ENCODE assay signal across 17 mouse cellular contexts in genomic region chr13:45213116-45213834, GRCm38 (mm10).
DNase-seq lines count a peak whose midpoint lies in the region; ATAC-seq lines count a peak whose summit lies in the region.
"Had no signal": no experiment of that assay in that cellular context is flagged by ENCODE, and none has a peak within 500 bp of the region (broad histone marks: within the 10 kb centered on the region; RNA-seq: fewer than 3 reads in every experiment).

No protein-coding gene starts in this region.

- DNase-seq in adrenal gland, postnatal 14 days = peak; percentile 14
- DNase-seq in adrenal gland, adult 8-10 months = no peak
- peak; percentile 31 for DNase-seq in gastrocnemius, adult 18-20 months (ENCODE audit: low spot score)
- no peak for DNase-seq in gastrocnemius, postnatal 36 days
- peak; percentile 21 for DNase-seq in midbrain, embryonic 11.5 days (ENCODE audit: low spot score, missing footprints)
- no peak for DNase-seq in lung, postnatal 10 days
- DNase-seq in testis, postnatal 10 days (ENCODE audit: low spot score) = no peak
- DNase-seq: liver; lung, embryonic 14.5 days; right cerebral cortex, postnatal 14 days; thymus, adult 18-20 months had no signal

- H3K4me2 ChIP-seq in midbrain, embryonic 11.5 days = no peak overlapping the region
- no peak overlapping the region for H3K4me2 ChIP-seq in midbrain, embryonic 16.5 days (ENCODE audit: low read length)
- H3K4me2 ChIP-seq: hindbrain, embryonic 15.5 days; lung, embryonic 14.5 days; midbrain, embryonic 15.5 days had no signal

- H3K27me3 ChIP-seq in midbrain, embryonic 11.5 days (ENCODE audit: control insufficient read depth, insufficient read depth, low read length) = no peaks in the 10 kb centered on the region
- H3K27me3 ChIP-seq in midbrain, embryonic 16.5 days (ENCODE audit: control insufficient read depth, insufficient read depth, low read depth, low read length) = no peaks in the 10 kb centered on the region
- H3K27me3 ChIP-seq: hindbrain, embryonic 15.5 days; midbrain, embryonic 15.5 days had no signal

- H3K27ac ChIP-seq in midbrain, embryonic 11.5 days (ENCODE audit: low read depth, low read length) = no peak overlapping the region
- H3K27ac ChIP-seq in midbrain, embryonic 16.5 days (ENCODE audit: low read length) = no peak overlapping the region
- H3K27ac ChIP-seq: heart, embryonic 10.5 days; hindbrain, embryonic 15.5 days; midbrain, embryonic 15.5 days had no signal

- no peak overlapping the region for H3K9ac ChIP-seq in midbrain, embryonic 11.5 days (ENCODE audit: low read length)
- H3K9ac ChIP-seq in midbrain, embryonic 16.5 days (ENCODE audit: low read depth, low read length) = no peak overlapping the region
- H3K9ac ChIP-seq: hindbrain, embryonic 15.5 days; lung, embryonic 14.5 days; midbrain, embryonic 15.5 days had no signal

- no peaks in the 10 kb centered on the region for H3K36me3 ChIP-seq in midbrain, embryonic 11.5 days (ENCODE audit: control insufficient read depth, insufficient read depth, low read length)
- H3K36me3 ChIP-seq in midbrain, embryonic 16.5 days (ENCODE audit: control insufficient read depth, insufficient read depth, low read length) = no peaks in the 10 kb centered on the region
- H3K36me3 ChIP-seq: heart, embryonic 10.5 days; hindbrain, embryonic 15.5 days; midbrain, embryonic 15.5 days had no signal

- no peaks in the 10 kb centered on the region for H3K9me3 ChIP-seq in midbrain, embryonic 11.5 days (ENCODE audit: control insufficient read depth, low read length)
- no peaks in the 10 kb centered on the region for H3K9me3 ChIP-seq in midbrain, embryonic 16.5 days (replicated peaks; ENCODE audit: control insufficient read depth, low read length, poor library complexity, severe bottlenecking)
- H3K9me3 ChIP-seq: heart, embryonic 10.5 days; hindbrain, embryonic 15.5 days; midbrain, embryonic 15.5 days had no signal

- no peak overlapping the region for H3K4me3 ChIP-seq in midbrain, embryonic 11.5 days (ENCODE audit: low read depth, low read length)
- H3K4me3 ChIP-seq in midbrain, embryonic 16.5 days (ENCODE audit: low read depth, low read length) = no peak overlapping the region
- H3K4me3 ChIP-seq: erythroblast, embryonic 14.5 days; heart, embryonic 10.5 days; hindbrain, embryonic 15.5 days; midbrain, embryonic 15.5 days had no signal

- whole genome bisulfite sequencing in midbrain, embryonic 11.5 days = 61% methylated on average over 5 of the region's 5 CpGs
- 55% methylated on average over 5 of the region's 5 CpGs for WGBS in midbrain, embryonic 16.5 days

- intact Hi-C loops in gastrocnemius, postnatal 36 days (cut with DNase I) = no loop called here

- ATAC-seq in midbrain, embryonic 11.5 days (ENCODE audit: low FRiP score) = no peak
- no peak for ATAC-seq in midbrain, embryonic 16.5 days
- ATAC-seq: midbrain, embryonic 15.5 days; Patski had no signal

- H3K4me1 ChIP-seq in midbrain, embryonic 11.5 days (ENCODE audit: control insufficient read depth, insufficient read depth, low read length) = no peaks in the 10 kb centered on the region
- no peaks in the 10 kb centered on the region for H3K4me1 ChIP-seq in midbrain, embryonic 16.5 days (ENCODE audit: control insufficient read depth, insufficient read depth, low read length)
- H3K4me1 ChIP-seq: heart, embryonic 10.5 days; midbrain, embryonic 15.5 days had no signal

Comparison
In these comparisons a context has a peak if more than half of its experiments do, and no peak if none do; other contexts are left out.
1. DNase-seq: peak in adrenal gland, postnatal 14 days (single experiment), gastrocnemius, adult 18-20 months (single experiment) and midbrain, embryonic 11.5 days (single experiment); none in adrenal gland, adult 8-10 months (single experiment), gastrocnemius, postnatal 36 days (0 of 2), lung, postnatal 10 days (single experiment) and testis, postnatal 10 days (single experiment).